Mouse (Mus musculus) spleen, adult 12 weeks (tissue): ENCODE data around the gene Fbxl5.

ENCODE experiments used
- DNase-seq: peaks from one replicate; pipeline ENCODE4 v3.0.0; 2022; ENCODE audit warnings: low spot score

The Fbxl5 gene

GRCm38 (mm10) chr5:43827366-43827765, 5.9 kb upstream of the Fbxl5 start:
- no peak for DNase-seq

- no peak for DNase-seq
These were observed 5.4 kb upstream of the Fbxl5 start for GRCm38 (mm10) chr5:43826883-43827282.

GRCm38 (mm10) chr5:43824580-43824979, 3.1 kb upstream of the Fbxl5 start:
- DNase-seq = peak; percentile 31

GRCm38 (mm10) chr5:43822824-43823223, 1.4 kb upstream of the Fbxl5 start:
- no peak for DNase-seq

GRCm38 (mm10) chr5:43822199-43822598, 761 bp upstream of the Fbxl5 start:
- DNase-seq = no peak

- no peak for DNase-seq
These were observed 653 bp downstream of the Fbxl5 start for GRCm38 (mm10) chr5:43820785-43821184.

GRCm38 (mm10) chr5:43818695-43819094, 2.7 kb downstream of the Fbxl5 start, which contains the start of gene Bst1:
TSS of gene Bst1 (plus strand) at chr5:43818885.
- DNase-seq = no peak

- no peak for DNase-seq
These were observed 5.7 kb downstream of the Fbxl5 start for GRCm38 (mm10) chr5:43815769-43816168.

GRCm38 (mm10) chr5:43814536-43814935, 6.9 kb downstream of the Fbxl5 start:
- DNase-seq = no peak

GRCm38 (mm10) chr5:43810427-43811062, 10.9 kb downstream of the Fbxl5 start:
- no peak for DNase-seq

- DNase-seq = peak; percentile 44
These were observed 13.4 kb downstream of the Fbxl5 start for GRCm38 (mm10) chr5:43807744-43808696.

- no peak for DNase-seq
These were observed 14.5 kb downstream of the Fbxl5 start for GRCm38 (mm10) chr5:43806914-43807313.

GRCm38 (mm10) chr5:43806340-43806739, 15.1 kb downstream of the Fbxl5 start:
- DNase-seq = no peak

GRCm38 (mm10) chr5:43805401-43805800, 16.0 kb downstream of the Fbxl5 start:
- no peak for DNase-seq

- no peak for DNase-seq
These were observed 19.6 kb downstream of the Fbxl5 start for GRCm38 (mm10) chr5:43801798-43802197.

GRCm38 (mm10) chr5:43801253-43801652, 20.2 kb downstream of the Fbxl5 start:
- DNase-seq = no peak

- no peak for DNase-seq
These were observed 20.7 kb downstream of the Fbxl5 start for GRCm38 (mm10) chr5:43800700-43801099.

- no peak for DNase-seq
These were observed 21.9 kb downstream of the Fbxl5 start for GRCm38 (mm10) chr5:43799530-43799929.

GRCm38 (mm10) chr5:43792354-43792753, 29.1 kb downstream of the Fbxl5 start:
- DNase-seq = no peak

GRCm38 (mm10) chr5:43787976-43788752, 33.3 kb downstream of the Fbxl5 start:
- no peak for DNase-seq

- DNase-seq = no peak
These were observed 34.8 kb downstream of the Fbxl5 start for GRCm38 (mm10) chr5:43786607-43787006.

- no peak for DNase-seq
These were observed 37.4 kb downstream of the Fbxl5 start for GRCm38 (mm10) chr5:43783996-43784395.
